Mouse (Mus musculus): Measurements from ENCODE around the gene Cldn34b4. TPM values are rescaled to one million over a fixed set of nuclear protein-coding genes. Genes with fewer than 3 reads are reported as not detected.

Gene Cldn34b4
- not detected in 2 replicates for polyA plus RNA-seq (2012; rRNA removed)

DNA sequence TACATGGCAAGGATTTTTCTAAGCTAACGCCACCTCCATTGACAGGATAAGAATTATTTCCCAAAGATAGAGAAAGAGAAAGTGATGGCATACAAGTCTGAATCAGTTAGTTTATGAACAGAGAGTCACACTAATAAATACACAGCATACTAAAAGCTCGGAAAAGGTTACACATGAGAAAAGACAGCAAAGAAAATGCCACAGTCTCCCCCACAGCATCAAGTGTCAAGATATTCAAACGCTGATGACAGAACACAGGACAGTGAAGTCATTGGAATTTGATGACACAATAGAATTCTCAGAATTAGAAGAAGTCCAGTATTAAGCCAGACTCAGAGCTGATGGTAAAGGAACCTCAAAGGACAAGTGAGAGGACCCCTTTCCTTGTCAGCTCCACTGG is at the start of gene Cldn34b4:
Gene Cldn34b4 (plus strand): TSS at position 301 of the 400 bp plus-strand sequence.
- no peak for DNase-seq (ENCODE audit: low spot score)

Other genes with a start within 250 kb of the Cldn34b4 start
- not detected in 2 replicates for gene Cldn34b3, start 129.0 kb upstream of the Cldn34b4 start, polyA plus RNA-seq (2012; rRNA removed)
- gene Cldn34d, start 209.6 kb downstream of the Cldn34b4 start, polyA plus RNA-seq (2012; rRNA removed): not detected in 2 replicates

All from urinary bladder, adult 2 months (tissue).